Mouse (Mus musculus) left cerebral cortex, postnatal 36 days (tissue): ENCODE measurements around the gene Hivep3. TPM values are rescaled to one million over a fixed set of nuclear protein-coding genes. Genes with fewer than 3 reads are reported as not detected.

Experiments
- DNase-seq, 2 experiments: peaks; one replicate each; pipeline ENCODE4 v3.0.0; 2021 to 2022; ENCODE audit warnings: low spot score in 2 of 2, mixed read lengths in 1 of 2
- intact Hi-C: fragments of 180-260 bp; cut with DNase I; formaldehyde crosslinking; loops from one replicate; pipeline ENCODE4 v1.15.1; 2025
- total RNA-seq, 2 experiments: library from RNA; stranded (reverse); gene quantifications; 2 replicates each; pipeline ENCODE4 v1.2.3; 2021

Hivep3 gene
- total RNA-seq, 2 experiments from 2014 or later = 50.5 to 64.8 TPM

DNA sequence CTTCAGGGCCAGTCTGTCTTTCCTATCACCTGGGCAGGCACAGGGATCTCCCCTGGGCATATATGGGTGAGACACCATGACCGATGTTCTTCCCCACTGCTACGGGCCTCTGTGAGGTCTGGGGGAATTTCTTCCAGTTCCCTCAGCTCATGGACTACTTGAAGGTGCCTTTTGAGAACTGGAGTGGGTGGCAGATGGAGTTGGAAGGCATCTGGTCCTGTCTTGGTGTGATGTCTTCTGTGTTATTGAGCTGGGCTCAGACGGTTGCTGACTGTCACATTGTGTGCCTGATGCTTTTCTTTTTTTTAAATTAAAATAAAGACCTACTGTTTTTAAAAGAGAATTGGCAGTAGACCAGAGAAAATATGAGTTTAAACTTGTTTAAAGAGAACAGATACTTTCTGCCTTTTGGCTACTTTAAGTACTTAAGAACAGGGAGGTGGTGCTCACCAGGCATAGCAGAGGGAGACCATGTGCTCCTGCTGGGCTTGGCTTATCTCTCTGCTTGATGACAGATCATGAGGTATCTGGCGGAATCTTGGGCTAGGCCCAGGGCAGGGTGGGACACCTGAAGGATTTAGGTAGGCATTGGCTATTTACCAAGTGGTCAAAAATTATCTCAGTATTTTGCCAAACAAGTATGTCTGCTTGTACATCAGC is 26.1 kb downstream of the Hivep3 start:
- intact Hi-C loops = no loop called here
- peak; percentile 46 to 53 for DNase-seq

GRCm38 (mm10) chr4:119760820-119761219 is 27.2 kb downstream of the Hivep3 start:
- no peak for DNase-seq
- intact Hi-C loops = no loop called here

GRCm38 (mm10) chr4:119761459-119762121 is 28.0 kb downstream of the Hivep3 start:
- DNase-seq = peak in 1 of 2 experiments; percentile 44
- intact Hi-C loops = no loop called here

- intact Hi-C loops = no loop called here
- no peak for DNase-seq
Observed at GRCm38 (mm10) chr4:119762171-119762570, 28.6 kb downstream of the Hivep3 start.

GRCm38 (mm10) chr4:119768046-119768445 is 34.5 kb downstream of the Hivep3 start:
- no peak for DNase-seq
- intact Hi-C loops = no loop called here

GRCm38 (mm10) chr4:119775913-119776312 is 42.3 kb downstream of the Hivep3 start:
- intact Hi-C loops = no loop called here
- no peak for DNase-seq

GRCm38 (mm10) chr4:119777146-119777545 is 43.6 kb downstream of the Hivep3 start:
- intact Hi-C loops = no loop called here
- no peak for DNase-seq

- DNase-seq = no peak
- intact Hi-C loops = no loop called here
Observed at GRCm38 (mm10) chr4:119779561-119780400, 46.2 kb downstream of the Hivep3 start.

- intact Hi-C loops = no loop called here
- DNase-seq = no peak
Observed at GRCm38 (mm10) chr4:119780881-119781280, 47.3 kb downstream of the Hivep3 start.

DNA sequence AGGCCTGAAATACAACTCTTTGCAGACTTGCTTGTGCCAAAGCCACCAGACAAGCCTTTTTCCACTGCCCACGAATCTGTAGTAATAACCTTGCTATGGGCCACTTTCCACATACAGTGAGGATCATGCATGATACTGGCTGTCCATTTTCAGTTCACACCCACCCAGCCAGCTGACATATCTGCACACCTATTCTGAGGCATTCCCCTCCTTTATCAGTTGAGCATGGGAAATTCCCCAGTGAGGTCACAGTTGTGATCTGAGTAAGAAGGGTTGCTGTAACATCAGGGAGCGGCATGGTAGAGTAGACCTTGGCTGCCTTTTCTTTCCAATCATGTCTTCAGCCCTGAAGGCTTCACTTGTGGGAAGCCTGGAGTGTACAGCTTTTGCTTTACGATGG is 51.4 kb downstream of the Hivep3 start:
- DNase-seq = no peak
- intact Hi-C loops = no loop called here

DNA sequence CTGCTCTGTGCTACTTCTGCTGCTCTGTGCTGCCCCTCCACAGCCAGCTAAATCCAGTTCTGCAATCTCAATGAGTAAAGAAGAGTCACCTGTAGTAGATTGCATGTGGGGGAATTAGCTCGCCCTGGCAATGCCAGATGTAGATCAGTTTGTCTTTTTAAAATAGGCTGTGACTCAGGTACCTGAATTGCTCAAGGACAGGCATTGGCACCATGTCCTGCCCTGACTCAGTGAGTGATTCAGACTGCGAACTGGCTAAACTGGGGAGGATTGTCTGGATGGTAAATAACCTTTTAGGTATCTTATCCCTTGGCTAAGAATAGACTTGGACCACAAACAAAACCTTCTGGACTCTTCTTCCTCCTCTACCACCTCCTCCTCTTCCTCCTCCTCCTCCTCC is 52.7 kb downstream of the Hivep3 start:
- no peak for DNase-seq
- intact Hi-C loops = no loop called here

GRCm38 (mm10) chr4:119786721-119787120 is 53.1 kb downstream of the Hivep3 start:
- intact Hi-C loops = no loop called here

DNA sequence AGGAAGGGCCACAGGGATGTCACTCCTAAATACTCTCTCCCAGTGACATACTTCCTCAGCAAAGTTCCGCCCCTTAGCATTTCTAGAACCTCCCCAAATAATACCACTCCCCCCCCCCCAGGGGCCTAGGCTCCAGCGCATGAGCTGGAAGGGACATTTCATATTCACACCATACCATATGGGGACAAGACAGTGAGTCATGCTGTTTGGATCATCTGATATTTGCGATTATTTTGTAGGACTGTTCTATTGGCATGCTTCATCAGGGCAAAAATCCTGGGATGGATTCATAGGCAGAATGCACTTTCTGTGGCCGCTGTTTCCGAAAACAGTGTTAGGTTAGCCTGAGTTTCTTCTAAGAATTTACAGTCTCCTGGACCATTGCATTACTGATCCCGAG is 55.2 kb downstream of the Hivep3 start:
- intact Hi-C loops = no loop called here

More at GRCm38 (mm10) chr4:119786721-119787120, 53.1 kb downstream of the Hivep3 start:
- no peak for DNase-seq

GRCm38 (mm10) chr4:119789495-119790148 is 56.0 kb downstream of the Hivep3 start:
- no peak for DNase-seq
- intact Hi-C loops = no loop called here

More for the DNA sequence above, 55.2 kb downstream of the Hivep3 start:
- no peak for DNase-seq

DNA sequence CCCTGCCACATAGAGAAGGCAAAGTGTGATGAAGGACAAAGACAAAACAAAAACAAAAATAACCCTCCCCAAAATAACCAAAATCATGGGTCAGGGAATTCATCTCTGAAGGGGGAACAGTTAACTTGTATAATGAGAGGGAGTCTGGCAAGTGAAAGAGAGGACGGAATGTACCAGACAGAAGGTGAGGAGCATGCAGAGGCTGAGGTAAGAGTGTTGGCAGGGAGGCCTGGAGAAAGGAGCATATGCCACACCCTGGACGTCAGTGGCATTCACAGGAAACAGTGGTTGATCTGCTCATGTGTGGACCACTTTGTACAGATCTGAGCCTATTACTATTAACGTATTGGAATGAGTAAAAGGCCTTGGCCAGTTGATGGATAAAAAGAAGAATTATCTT is 65.3 kb downstream of the Hivep3 start:
- intact Hi-C loops = no loop called here
- no peak for DNase-seq

GRCm38 (mm10) chr4:119806556-119806955 is 73.0 kb downstream of the Hivep3 start:
- intact Hi-C loops = loop anchor here (5.0 to 10.0 kb wide), 2 partner anchors 69 to 172 kb away; partner anchors contain the start of gene Guca2a
- no peak for DNase-seq

- no peak for DNase-seq
- intact Hi-C loops = loop anchor here (5.0 to 10.0 kb wide), 2 partner anchors 70 to 173 kb away; partner anchors contain the start of gene Guca2a
Observed at GRCm38 (mm10) chr4:119807359-119807758, 73.8 kb downstream of the Hivep3 start.

DNA sequence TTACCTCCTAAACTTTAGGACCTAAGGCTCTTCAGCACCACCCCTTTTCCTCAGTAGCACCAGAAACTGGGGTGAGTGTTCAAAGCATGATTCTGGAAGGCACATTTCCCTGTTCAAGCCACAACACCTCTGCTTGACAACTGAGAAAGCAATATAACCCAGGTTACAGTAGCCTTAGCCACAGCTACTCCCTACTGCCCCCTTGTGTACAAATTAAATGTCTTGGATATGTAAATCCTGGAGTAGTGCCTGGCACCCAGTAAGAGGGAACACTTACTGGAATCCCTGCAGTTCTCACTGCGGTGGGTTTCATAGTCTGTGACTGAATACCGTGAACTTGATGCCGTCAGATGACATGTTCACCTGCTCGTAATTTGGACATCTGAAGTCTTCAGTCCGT is 75.7 kb downstream of the Hivep3 start:
- DNase-seq = no peak
- intact Hi-C loops = loop anchor here (5.0 to 10.0 kb wide), 2 partner anchors 72 to 174 kb away; partner anchors contain the start of gene Guca2a

DNA sequence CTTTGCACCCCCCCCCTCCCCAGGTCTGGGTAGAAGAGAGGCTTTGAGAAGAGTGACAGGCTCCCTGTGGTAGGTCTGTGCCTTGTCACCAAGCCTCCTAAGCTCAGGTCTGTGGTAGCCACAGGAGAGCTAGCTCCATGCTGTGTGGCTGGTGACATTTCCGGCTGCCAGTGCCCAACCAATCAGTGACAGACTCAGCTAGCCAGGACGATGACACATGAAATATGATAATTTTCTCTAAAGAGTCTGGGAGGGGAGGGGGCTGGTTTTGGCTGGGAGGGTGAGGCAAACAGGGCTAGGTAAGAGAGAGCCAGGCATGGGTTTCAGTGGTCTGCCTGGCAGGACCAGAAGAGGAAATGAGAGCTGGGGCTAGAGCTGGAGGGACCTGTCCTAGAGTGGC is 79.2 kb downstream of the Hivep3 start:
- peak; percentile 60 to 66 for DNase-seq
- intact Hi-C loops = loop anchor here (5.0 to 10.0 kb wide), 4 partner anchors 142 to 292 kb away; no protein-coding TSS in a partner anchor
